Mouse (Mus musculus) cerebellum, postnatal 14 days (tissue): ENCODE data around the gene Glipr1.
"Not testable (repeated sequence)": the region's sequence is repeated elsewhere in the genome, so short reads cannot be mapped to it uniquely, and the experiment has no call there.

Source experiments
- DNase-seq, 2 experiments: peaks; one replicate each; pipeline ENCODE4 v3.0.0; 2021; ENCODE audit warnings: mixed read lengths in 2 of 2

Gene Glipr1

GRCm38 (mm10) chr10:112002544-112003215, at the start of gene Glipr1:
Gene Glipr1, minus strand, starts transcription at chr10:112002631.
- DNase-seq = no peak

- peak in 1 of 2 experiments; percentile 16 for DNase-seq
These were observed 49.5 kb upstream of the Glipr1 start for GRCm38 (mm10) chr10:112051956-112052355.

DNA sequence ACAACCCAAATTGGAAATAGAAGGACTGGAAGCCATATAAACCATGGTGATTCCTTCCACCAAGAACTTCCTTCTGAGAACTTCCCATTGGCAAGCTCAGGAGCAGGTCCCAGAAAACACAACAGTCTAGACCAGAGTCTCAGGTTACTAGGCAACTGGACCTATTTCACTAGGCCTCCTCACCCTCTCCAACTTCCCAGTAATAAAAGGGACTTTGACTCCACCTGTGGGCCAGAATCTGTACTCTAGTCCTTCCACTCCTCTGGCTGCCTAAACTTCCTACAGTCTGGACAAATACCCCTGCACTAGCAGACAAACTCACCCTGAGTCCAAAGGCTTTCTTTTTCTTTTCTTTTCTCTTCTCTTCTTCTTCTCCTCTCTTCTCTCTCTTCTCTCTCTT, 48.8 kb upstream of the Glipr1 start:
- DNase-seq = no peak

- not testable (repeated sequence) for DNase-seq
These were observed 41.9 kb upstream of the Glipr1 start for GRCm38 (mm10) chr10:112044283-112044682.

DNA sequence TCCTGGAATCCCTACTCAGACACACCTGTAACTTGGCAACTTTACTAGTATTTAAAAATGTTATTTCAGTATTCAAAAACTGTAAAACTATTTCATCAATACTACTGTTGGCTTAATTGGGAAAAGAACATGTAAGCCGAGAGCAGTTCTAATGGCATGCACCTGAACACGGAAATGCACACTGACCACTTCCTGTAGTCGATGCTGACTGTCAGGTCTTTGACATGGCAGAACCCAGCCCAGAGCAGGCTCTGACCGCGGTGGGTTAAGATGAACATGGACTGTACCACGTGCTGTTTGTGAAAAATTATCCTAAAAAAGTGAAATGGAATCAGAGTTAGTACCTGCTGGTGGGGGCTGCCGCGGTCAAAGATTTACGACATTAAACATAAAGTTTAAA, 41.1 kb upstream of the Glipr1 start:
- not testable (repeated sequence) for DNase-seq

DNA sequence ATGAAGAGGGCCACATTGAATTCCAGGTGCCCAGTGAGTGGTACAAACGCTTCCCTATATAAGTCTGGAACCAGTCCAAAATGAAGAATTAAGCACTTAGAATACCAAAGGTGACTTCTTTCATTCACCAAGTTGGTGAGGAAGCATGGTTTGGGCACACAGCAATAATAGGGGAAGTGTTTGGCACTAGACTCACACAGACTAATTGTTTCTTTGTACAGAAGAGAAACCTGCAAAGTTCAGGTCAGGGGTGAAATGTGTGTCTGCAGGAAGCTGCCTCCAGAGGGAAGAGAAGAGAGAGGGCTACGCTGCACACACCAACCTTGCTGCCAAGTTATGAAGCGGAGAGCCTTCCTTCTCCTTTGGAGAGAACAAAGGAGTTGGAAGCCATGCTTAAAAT, 26.3 kb upstream of the Glipr1 start:
- not testable (repeated sequence) for DNase-seq

- no peak for DNase-seq
These were observed 21.2 kb upstream of the Glipr1 start for GRCm38 (mm10) chr10:112023585-112023984.

DNA sequence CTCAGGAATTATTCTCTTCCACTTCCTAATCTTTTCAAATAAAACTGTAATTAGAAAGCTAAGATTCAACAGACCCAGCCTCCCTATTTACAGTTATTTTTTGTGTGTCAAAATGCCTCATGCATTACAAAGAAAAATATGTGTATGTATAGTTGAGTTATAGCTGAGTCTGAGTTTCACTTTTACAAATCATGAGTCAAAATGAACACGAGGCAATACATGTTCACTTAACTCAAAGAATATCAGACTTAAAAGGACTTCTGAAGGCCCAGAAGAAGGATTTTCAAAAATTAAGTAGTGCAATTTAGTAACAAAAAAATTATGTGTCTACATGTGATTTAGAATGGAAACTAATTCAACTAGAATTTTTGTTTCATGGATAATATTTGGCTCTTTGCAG, 7.1 kb upstream of the Glipr1 start:
- DNase-seq = not testable (repeated sequence)

DNA sequence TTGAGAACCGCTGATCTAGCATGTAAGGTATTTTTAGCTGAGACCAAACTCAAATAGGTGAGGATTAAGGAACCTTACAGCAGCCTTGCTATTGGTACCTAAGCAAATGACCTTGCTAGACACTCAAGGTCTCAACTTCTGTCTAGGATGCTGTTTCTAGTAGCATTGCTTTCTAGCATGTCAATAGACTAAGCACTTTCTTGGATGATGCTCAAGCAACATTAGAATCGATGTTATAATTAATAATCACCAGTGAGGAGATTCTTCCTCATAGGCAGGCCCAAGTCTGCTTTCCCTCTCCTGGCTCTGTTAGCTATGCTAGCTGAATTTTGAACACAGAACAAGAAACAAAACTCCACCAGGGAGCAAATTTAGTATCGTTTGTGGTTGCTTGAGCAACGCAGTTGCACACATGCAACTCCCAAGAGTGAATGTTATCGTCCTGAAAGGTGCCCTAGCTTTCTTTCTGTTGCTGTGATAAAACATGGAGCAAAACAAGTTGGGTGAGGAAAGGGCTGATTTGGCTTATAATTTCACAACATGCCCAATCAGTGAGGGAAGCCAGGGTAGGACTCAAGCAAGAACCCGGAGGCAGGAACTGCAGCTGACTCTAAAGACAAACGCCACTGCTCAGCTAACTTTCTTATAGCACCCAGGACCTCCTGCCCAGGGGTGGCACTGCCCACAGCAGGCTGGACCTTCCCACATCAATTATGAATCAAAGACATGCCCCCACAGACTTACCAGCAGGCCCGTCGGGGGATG, 493 bp downstream of the Glipr1 start:
- no peak for DNase-seq

GRCm38 (mm10) chr10:112001350-112001749, 1.1 kb downstream of the Glipr1 start:
- no peak for DNase-seq

GRCm38 (mm10) chr10:112000568-112000967, 1.9 kb downstream of the Glipr1 start:
- DNase-seq = no peak

DNA sequence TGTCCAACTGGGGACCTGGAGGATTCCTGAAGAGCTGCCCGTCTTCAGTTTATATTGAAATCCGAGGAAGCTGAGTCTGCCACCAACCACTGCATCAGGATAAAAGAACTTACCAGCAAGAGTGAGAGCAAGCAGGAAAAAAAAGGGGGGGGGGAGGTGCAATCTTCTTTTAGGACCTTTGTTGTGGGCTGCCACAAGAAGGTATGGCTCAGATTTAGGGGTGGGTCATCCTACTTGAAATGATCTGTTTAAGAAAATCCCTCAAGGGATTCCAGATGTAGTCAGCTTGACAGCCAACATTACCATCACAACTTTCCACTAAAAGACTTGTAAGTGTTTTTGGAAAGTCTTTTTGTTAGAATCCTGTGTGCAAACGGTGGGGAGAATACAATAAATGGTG, 2.7 kb downstream of the Glipr1 start:
- no peak for DNase-seq

GRCm38 (mm10) chr10:111997671-111998070, 4.8 kb downstream of the Glipr1 start:
- DNase-seq = no peak

- no peak for DNase-seq
These were observed 5.5 kb downstream of the Glipr1 start for GRCm38 (mm10) chr10:111996911-111997347.

DNA sequence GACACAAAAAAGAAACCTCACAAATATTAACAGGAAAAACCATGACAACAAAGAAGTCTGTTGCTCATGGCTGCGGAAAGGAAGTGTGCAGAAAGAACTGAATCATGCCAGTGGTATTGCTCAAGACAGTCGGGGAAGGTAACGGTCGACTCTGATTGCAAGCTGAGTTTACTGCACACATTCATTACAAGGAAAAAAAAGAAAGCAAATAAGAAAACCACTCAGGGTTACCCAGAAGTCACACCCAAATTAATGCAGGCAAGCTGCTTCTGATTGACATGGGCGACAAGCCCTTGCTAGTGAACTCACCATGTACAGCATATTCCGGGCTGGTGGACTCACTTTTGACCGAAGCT, 5.9 kb downstream of the Glipr1 start:
- no peak for DNase-seq

GRCm38 (mm10) chr10:111995803-111996548, 6.5 kb downstream of the Glipr1 start:
- no peak for DNase-seq

- DNase-seq = no peak
These were observed 16.0 kb downstream of the Glipr1 start for GRCm38 (mm10) chr10:111986453-111986852.

- DNase-seq = no peak
These were observed 19.4 kb downstream of the Glipr1 start for GRCm38 (mm10) chr10:111983070-111983469.

DNA sequence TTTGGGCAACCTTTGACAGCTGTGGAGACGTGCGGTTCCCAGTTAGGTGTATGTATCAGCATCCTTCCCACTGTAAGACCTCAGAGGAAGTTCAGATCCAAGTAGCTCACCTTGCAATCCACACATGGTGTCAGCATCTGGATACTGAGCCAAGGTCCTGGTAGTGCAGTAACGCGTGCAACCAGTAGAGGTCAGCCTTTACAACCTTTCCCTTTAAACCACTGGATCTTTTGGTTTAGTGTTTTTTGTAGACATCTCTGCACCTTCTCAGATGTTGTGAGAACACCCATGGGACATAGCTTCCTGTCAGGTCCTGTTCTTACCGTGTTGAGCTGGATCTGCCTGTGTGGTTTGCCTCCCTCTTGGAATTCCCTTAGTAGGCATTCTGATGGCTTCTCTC, 24.8 kb downstream of the Glipr1 start:
- DNase-seq = peak; percentile 53 to 63

DNA sequence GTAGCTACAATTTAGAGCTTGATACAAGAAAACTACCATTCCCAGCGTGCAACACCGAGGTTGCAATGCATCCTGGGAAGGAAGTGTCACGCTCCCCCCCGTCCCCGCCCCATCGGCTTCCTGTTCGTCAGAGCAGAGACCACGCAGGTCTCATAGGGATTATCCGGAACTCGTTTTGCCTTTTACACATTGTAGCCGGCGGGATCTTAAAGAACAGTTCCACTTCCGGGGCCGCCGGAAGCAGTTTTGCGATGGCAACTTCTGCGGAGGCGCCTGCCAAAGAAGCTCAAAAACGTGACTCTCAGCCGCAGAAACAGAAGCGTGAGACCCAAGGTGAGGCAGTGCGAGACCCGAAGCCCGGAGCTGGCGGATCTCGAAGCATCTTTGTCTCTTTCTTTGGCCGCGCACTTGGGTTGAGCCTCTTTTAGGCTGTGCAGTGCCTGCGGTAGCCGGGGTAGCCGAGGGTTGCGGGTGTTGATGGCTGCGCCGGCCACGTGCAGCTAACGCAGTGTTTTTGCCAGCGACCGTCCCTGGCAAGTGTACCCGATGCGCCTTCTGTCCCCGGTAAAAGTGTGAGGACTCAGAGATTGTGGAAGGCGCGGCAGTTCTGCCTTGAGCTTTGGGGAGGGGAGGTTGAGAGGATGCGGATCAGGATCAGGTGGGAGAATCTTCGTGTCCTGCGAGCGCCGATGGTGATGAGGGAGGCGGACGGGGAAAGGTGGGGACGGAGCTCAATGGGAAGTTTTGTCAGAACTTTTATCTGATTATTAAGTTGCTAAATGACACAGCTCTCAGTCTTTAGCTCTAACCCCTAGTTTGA, 29.7 kb downstream of the Glipr1 start, which contains the start of gene Krr1:
Gene Krr1, plus strand, starts transcription at position 123 of the 820 bp plus-strand sequence.
- DNase-seq = peak; percentile 91 to 94

GRCm38 (mm10) chr10:111971929-111972328, 30.5 kb downstream of the Glipr1 start:
- no peak for DNase-seq

DNA sequence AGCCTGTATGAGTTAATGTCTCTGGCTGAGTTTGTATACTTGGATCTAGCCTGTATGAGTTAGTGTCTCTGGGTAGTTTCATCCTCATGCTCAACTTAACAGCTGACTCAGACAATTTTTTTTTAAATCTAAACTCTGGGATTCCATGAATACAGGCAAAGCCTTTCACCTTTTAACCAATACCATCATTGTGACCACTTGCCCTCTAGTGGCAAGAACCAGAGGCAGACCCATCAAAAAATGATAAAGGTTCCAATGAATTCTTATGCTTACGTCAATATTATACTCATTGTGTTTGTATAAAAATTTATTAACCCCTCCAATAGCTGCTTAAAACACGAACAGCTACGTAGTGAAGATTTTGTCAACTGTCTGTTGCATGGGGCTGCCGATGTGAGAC, 36.0 kb downstream of the Glipr1 start:
- no peak for DNase-seq

- DNase-seq = no peak
These were observed 42.0 kb downstream of the Glipr1 start for GRCm38 (mm10) chr10:111960459-111960858.
